ENCODE assay signal across 13 mouse cellular contexts in the genomic region with DNA sequence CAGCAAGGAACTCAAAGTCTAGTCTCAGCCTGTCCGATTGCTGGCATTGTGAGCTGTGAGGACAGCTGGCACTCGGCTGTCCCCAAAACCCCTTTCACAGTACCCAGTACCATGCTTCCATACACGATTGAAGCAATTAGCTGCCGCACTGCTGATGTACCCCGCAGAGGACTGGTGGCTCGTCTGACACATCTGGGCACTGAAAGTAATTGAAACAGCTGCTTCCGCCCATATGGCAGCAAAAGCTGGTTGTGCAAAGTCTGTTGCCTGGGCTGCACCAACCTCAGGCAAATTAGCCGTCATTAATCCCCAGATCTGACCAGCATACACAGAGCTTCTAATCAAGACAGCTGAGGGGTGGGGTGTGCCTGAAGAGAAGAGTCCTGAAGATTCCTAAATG.
DNase-seq lines count a peak whose midpoint lies in the region; ATAC-seq lines count a peak whose summit lies in the region.
"Had no signal": no experiment of that assay in that cellular context is flagged by ENCODE, and none has a peak within 500 bp of the region (broad histone marks: within the 10 kb centered on the region; RNA-seq: fewer than 3 reads in every experiment).

No protein-coding gene starts in this region.

- H3K27ac ChIP-seq in forebrain, embryonic 11.5 days (ENCODE audit: low read depth, low read length) = peak overlapping the region; percentile 1; the same call in 1 of the 2 replicates
- H3K27ac ChIP-seq in forebrain, embryonic 10.5 days = no peak overlapping the region
- H3K27ac ChIP-seq in hindbrain, embryonic 15.5 days (replicated peaks) = no peak overlapping the region
- no peak overlapping the region for H3K27ac ChIP-seq in neural tube, embryonic 14.5 days (ENCODE audit: low read depth, low read length)
- H3K27ac ChIP-seq: embryonic facial prominence, embryonic 13.5 days had no signal

- H3K4me3 ChIP-seq in forebrain, embryonic 11.5 days (ENCODE audit: low read depth, low read length) = no peak overlapping the region
- H3K4me3 ChIP-seq in forebrain, embryonic 10.5 days = no peak overlapping the region
- no peak overlapping the region for H3K4me3 ChIP-seq in hindbrain, embryonic 15.5 days
- H3K4me3 ChIP-seq in neural tube, embryonic 14.5 days (ENCODE audit: low read depth, low read length) = no peak overlapping the region
- H3K4me3 ChIP-seq: embryonic facial prominence, embryonic 13.5 days; megakaryocyte, embryonic 14.5 days had no signal

- H3K36me3 ChIP-seq in forebrain, embryonic 11.5 days (ENCODE audit: control insufficient read depth, insufficient read depth, low read length) = no peaks in the 10 kb centered on the region
- H3K36me3 ChIP-seq in forebrain, embryonic 10.5 days (replicated peaks) = no peaks in the 10 kb centered on the region
- no peaks in the 10 kb centered on the region for H3K36me3 ChIP-seq in hindbrain, embryonic 15.5 days
- no peaks in the 10 kb centered on the region for H3K36me3 ChIP-seq in neural tube, embryonic 14.5 days (ENCODE audit: control insufficient read depth, insufficient read depth, low read length)
- H3K36me3 ChIP-seq: embryonic facial prominence, embryonic 13.5 days had no signal

- WGBS in forebrain, embryonic 11.5 days = 56% methylated on average over 8 of the region's 8 CpGs
- WGBS in forebrain, embryonic 10.5 days = 75% methylated on average over 8 of the region's 8 CpGs
- 33% methylated on average over 8 of the region's 8 CpGs for whole genome bisulfite sequencing in hindbrain, embryonic 15.5 days
- WGBS in neural tube, embryonic 14.5 days = 25% methylated on average over 8 of the region's 8 CpGs

- H3K27me3 ChIP-seq in forebrain, embryonic 11.5 days (ENCODE audit: control insufficient read depth, insufficient read depth, low read length) = no peaks in the 10 kb centered on the region
- no peaks in the 10 kb centered on the region for H3K27me3 ChIP-seq in forebrain, embryonic 10.5 days (ENCODE audit: poor library complexity, severe bottlenecking)
- no peaks in the 10 kb centered on the region for H3K27me3 ChIP-seq in hindbrain, embryonic 15.5 days
- no peaks in the 10 kb centered on the region for H3K27me3 ChIP-seq in neural tube, embryonic 14.5 days (ENCODE audit: control insufficient read depth, insufficient read depth, low read length)
- H3K27me3 ChIP-seq: embryonic facial prominence, embryonic 13.5 days; megakaryocyte, embryonic 14.5 days had no signal

- H3K4me1 ChIP-seq in forebrain, embryonic 11.5 days (replicated peaks; ENCODE audit: control insufficient read depth, insufficient read depth, low read length) = no peaks in the 10 kb centered on the region
- peaks cover 7% of the 10 kb centered on the region; the same call in 1 of the 2 replicates for H3K4me1 ChIP-seq in forebrain, embryonic 10.5 days
- peaks cover 14% of the 10 kb centered on the region for H3K4me1 ChIP-seq in hindbrain, embryonic 15.5 days (replicated peaks)
- H3K4me1 ChIP-seq in neural tube, embryonic 14.5 days (ENCODE audit: control insufficient read depth, insufficient read depth, low read length) = 0 out of 2 replicates have a peak, but pooled peaks cover 3% of the 10 kb centered on the region
- H3K4me1 ChIP-seq: embryonic facial prominence, embryonic 13.5 days; megakaryocyte, embryonic 14.5 days had no signal

- no peak overlapping the region for H3K4me2 ChIP-seq in forebrain, embryonic 11.5 days (ENCODE audit: low read depth, low read length, severe bottlenecking)
- peak overlapping the region; percentile 11; the same call in 1 of the 2 replicates for H3K4me2 ChIP-seq in hindbrain, embryonic 15.5 days
- no peak overlapping the region for H3K4me2 ChIP-seq in neural tube, embryonic 14.5 days (ENCODE audit: low read depth, low read length)
- H3K4me2 ChIP-seq: embryonic facial prominence, embryonic 13.5 days; liver, embryonic 11.5 days had no signal

- ATAC-seq in forebrain, embryonic 11.5 days (replicated peaks; ENCODE audit: low FRiP score) = peak; percentile 78
- peak; percentile 92 for ATAC-seq in hindbrain, embryonic 15.5 days (ENCODE audit: low FRiP score, low read depth)
- peak; percentile 95 for ATAC-seq in neural tube, embryonic 14.5 days (ENCODE audit: low read depth)
- ATAC-seq: intestine, postnatal 0 days had no signal

- no peaks in the 10 kb centered on the region for H3K9me3 ChIP-seq in forebrain, embryonic 11.5 days (ENCODE audit: control insufficient read depth, low read length)
- H3K9me3 ChIP-seq in forebrain, embryonic 10.5 days = no peaks in the 10 kb centered on the region
- H3K9me3 ChIP-seq in hindbrain, embryonic 15.5 days = no peaks in the 10 kb centered on the region
- no peaks in the 10 kb centered on the region for H3K9me3 ChIP-seq in neural tube, embryonic 14.5 days (ENCODE audit: control insufficient read depth, low read length)
- H3K9me3 ChIP-seq: embryonic facial prominence, embryonic 13.5 days had no signal

- H3K9ac ChIP-seq in forebrain, embryonic 11.5 days (ENCODE audit: low read length) = no peak overlapping the region
- no peak overlapping the region for H3K9ac ChIP-seq in hindbrain, embryonic 15.5 days
- no peak overlapping the region for H3K9ac ChIP-seq in neural tube, embryonic 14.5 days (replicated peaks; ENCODE audit: low read depth, low read length)
- H3K9ac ChIP-seq: embryonic facial prominence, embryonic 13.5 days had no signal

- peak; percentile 55 for DNase-seq in forebrain, embryonic 11.5 days (ENCODE audit: low spot score)
- DNase-seq in forebrain, embryonic 10.5 days (ENCODE audit: extremely low spot score, low spot score) = no peak
- DNase-seq in brain, embryonic 18.5 days (ENCODE audit: low read depth, low spot score) = peak; percentile 28
- DNase-seq in kidney, adult 8-10 months = no peak
- no peak for DNase-seq in adipocyte (ENCODE audit: low spot score)
- DNase-seq in thymus, postnatal 14 days = no peak
- DNase-seq: heart, adult 11 months had no signal

Comparison
In these comparisons a context has a peak if more than half of its experiments do, and no peak if none do; other contexts are left out.
1. DNase-seq: peak in forebrain, embryonic 11.5 days (single experiment) and brain, embryonic 18.5 days (single experiment); none in forebrain, embryonic 10.5 days (single experiment), kidney, adult 8-10 months (0 of 2), adipocyte (single experiment) and thymus, postnatal 14 days (single experiment).
2. Peak in every context shown above with its lines, with median percentiles within 50 percentile points of each other: ATAC-seq.